Mouse (Mus musculus): ENCODE data around the gene Baz1b.

DNA sequence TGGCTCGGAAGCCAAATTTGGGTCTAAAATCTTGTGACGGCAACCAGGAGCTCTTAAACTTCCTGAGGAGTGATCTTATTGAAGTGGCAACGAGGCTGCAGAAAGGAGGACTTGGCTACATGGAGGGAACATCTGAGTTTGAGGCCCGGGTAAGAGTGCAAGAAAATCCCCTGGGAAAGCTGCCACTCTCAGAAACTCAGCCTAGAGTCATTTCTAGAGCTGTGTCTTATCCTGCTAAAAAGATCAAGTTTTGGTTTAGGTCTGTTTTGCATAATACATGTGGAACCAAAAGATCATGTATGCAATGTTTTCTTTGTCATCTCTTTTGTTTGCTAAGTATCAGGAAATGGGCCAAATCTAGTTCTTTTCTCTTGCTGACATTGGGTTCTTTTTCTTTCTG is 43.1 kb downstream of the Baz1b start:
- TF ChIP-seq CTCF (IDR thresholded peaks at IDR 0.05; ENCODE audit: low read depth) (no peak), EP300 (IDR thresholded peaks at IDR 0.05; ENCODE audit: low read depth) (no peak)
